Mouse (Mus musculus) gastrocnemius, adult 8-10 months (tissue): ENCODE measurements around the gene Cd55. TPM values are rescaled to one million over a fixed set of nuclear protein-coding genes. Genes with fewer than 3 reads are reported as not detected.
A peak's percentile ranks its signal among the peaks of the same experiment; 100 is the strongest.
"Not testable (repeated sequence)": the region's sequence is repeated elsewhere in the genome, so short reads cannot be mapped to it uniquely, and the experiment has no call there.

ENCODE experiments used
- DNase-seq, 2 experiments: peaks; one replicate each; pipeline ENCODE4 v3.0.0; 2022; ENCODE audit warnings: low spot score in 2 of 2
- total RNA-seq, 4 experiments: library from RNA; stranded (reverse); gene quantifications; 2 replicates each; pipeline ENCODE4 v1.2.4; 2022

The Cd55 gene
- total RNA-seq = 10 to 100 TPM; 55.0 to 66.3 (median 62.7) TPM

DNA sequence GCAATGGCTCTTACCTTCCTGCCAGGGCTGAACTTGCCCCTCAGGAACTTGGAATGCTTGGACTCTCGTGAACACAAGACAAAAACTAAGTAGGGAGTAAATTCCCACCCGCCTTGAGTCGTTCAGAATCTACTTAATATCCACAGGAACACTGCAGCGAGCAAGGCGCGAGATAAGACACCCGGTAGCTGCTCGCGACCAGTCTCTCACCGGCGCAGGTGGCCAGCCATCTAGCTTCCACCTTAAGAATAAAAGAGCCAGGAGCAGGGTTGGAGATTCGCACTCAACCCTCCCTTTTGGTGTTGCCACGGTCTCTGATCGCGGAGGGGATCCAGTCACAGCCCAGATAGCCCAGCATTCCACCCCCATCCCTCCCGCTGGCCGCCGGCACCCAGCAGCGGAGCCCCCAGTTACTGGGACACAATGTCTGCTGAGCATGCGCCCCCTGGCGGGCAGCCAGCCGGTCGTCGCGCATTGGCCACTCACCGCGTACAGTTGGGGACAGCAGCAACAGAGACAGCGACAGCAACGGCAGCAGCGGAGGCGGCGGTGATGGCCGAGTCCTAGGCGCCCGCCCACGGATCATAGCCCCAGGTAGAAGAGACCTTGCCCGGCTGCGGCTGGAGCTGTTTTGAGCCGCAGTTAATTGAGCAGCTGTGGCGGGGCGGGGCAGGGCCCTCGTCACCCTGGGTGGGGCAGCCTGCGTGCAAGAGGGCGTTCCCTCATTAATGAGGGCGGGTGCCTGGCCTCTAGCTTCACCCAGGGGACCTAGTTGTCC is at the start of gene Cd55:
Gene Cd55 (minus strand): TSS at position 661 of the 778 bp plus-strand sequence.
- DNase-seq = peak; percentile 85

GRCm38 (mm10) chr1:130511823-130512370 is 49.4 kb upstream of the Cd55 start:
- DNase-seq = no peak

DNA sequence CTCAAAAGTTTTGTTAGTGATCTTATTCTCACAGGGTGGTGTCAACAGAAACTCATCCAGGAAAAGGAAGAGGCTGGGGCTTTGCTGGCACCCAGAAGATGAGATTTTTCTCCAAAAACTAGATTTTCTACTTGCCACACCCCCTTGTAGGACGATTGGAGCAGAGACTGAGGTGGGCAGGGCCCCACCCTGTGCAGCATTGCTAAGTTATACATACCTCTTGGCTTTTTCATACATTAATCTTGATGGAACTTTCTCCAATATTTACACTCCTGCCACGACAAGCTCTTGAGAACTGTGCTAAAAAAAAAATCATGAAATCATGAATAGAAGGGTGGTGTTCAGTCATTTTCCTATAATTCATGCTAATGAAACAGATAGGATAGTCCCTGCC is 46.4 kb upstream of the Cd55 start:
- DNase-seq = no peak

- DNase-seq = no peak
Measured at GRCm38 (mm10) chr1:130508030-130508956, 45.7 kb upstream of the Cd55 start.

DNA sequence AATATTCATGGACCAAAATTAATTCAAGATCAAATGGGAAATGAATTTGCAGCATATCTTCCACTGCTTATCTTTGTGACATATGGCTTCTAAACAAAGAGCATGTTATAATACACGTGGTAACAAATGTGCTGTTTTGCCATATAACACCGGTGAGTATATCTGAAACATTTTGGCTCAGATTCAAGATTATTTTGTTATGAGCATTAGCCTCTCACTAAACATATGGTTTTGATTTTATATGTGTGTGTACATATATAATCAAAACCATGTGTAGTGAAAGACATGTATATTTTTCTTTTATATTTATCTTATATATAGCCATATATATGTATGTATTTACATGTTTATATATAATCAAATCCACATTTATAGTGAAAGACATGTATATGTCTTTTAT is 44.9 kb upstream of the Cd55 start:
- DNase-seq = no peak

- no peak for DNase-seq
Measured at GRCm38 (mm10) chr1:130499962-130500361, 37.4 kb upstream of the Cd55 start.

- no peak for DNase-seq
Measured at GRCm38 (mm10) chr1:130498331-130498730, 35.8 kb upstream of the Cd55 start.

DNA sequence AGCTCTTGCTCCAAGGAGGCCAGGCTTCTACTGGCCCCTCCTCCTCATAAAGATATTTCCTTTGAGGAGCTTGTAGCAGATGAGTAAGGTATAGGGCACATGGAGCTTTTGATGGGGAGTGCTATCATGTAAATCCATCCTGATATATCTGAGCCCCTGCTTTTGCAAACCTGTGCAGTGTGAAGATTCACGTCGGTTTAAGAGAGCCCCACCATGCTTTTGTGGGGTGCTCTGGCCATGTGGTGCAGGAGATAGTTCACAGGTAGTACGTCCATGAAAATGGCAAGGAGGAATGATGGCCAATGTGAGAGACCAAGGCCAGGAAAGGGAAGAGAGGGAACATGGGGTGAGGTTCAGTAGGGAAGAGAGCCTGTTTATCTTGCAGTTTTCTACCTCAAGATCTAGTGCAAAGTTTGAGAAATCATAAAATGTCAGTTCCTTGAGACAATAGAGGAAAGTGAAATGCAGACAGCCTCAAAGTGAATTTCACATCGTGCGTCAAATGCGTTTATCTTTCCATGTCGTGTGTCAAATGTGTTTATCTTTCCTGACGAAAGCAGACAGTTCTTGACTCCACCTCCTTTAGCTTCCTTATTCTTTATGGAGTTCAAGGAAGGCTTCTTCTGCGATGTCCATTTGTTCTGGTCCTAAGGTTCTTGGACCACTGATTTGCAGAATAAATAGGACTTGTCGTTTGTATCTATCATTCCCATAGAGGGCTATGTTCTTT is 24.4 kb upstream of the Cd55 start:
- no peak for DNase-seq

- DNase-seq = no peak
Measured at GRCm38 (mm10) chr1:130485828-130486620, 23.5 kb upstream of the Cd55 start.

DNA sequence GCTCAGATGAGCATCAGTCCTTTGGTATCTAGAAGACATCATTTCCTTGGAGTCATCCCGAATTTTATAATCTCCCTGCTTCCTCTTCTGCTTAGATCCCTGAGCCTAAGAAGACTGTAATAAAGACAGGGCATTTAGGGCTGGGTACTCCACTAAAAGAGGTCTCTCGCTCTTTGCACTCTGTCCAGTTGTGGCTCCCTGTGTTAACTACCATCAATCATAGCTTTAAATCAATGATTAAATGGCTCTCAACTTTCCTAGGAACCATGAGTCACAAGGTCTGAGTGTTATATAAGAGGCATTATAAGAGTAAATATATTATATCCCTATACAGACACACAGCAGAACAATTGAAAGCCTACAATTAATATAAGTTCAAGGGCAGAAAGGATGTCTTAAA is 22.8 kb upstream of the Cd55 start:
- DNase-seq = no peak

- DNase-seq = no peak
Measured at GRCm38 (mm10) chr1:130474936-130475335, 12.4 kb upstream of the Cd55 start.

GRCm38 (mm10) chr1:130474226-130474625 is 11.7 kb upstream of the Cd55 start:
- DNase-seq = no peak

DNA sequence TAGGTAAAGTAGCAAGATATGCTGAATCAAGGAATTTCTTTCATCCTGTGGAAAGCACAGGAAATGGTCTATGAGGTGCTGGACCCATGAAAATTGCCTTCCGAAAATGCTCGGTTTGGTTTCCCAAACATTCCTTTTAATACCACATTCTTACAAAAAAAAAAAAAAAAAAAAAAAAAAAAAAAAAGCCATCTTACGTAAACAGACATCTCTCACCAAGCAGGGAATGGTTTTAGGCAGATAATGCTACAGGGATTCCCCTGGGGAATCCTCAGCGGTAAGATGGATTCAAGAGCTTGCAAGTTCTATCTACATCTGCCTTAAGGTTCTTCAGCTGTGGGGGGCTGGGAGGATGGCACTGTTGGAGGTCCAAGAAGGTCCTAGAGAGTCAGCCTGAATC is 7.5 kb upstream of the Cd55 start:
- DNase-seq = no peak

DNA sequence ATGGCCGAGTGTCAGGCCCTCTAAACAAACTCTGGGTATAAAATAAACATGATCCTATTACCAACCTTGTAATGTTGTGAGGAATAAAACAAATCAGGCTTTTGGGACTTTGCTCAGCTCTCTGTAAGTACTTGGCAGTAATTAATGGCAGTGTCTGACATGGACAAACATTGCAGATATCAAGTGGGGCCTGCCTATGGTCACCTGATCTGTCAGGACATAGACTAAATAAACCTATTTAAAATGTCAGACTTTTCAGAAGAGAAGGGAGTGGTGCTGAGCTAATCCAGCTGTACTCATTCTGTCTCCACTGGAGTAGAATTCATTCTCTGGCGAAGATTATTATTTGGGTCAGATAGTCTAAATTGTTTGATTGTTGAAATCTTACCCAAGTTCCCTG is 4.9 kb upstream of the Cd55 start:
- DNase-seq = no peak

DNA sequence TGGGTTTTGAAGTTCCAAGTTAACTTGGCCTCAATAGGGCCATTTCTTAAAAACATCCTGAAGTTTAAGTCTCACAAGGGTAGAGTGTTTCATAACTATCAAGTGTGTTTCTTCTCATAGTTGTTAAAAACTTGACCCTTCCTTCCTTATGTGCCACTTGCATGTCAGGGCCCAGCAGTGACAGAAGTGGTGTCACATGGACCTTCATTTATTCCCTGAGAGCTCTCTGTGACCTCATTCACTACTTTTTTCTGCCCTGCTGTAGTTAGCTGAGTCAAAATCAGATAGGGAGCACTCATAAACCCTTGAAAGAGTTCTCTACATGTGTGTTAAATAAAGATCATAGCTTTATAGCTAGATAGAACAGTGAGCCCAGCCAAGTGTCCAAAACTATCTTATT is 1.6 kb upstream of the Cd55 start:
- no peak for DNase-seq

DNA sequence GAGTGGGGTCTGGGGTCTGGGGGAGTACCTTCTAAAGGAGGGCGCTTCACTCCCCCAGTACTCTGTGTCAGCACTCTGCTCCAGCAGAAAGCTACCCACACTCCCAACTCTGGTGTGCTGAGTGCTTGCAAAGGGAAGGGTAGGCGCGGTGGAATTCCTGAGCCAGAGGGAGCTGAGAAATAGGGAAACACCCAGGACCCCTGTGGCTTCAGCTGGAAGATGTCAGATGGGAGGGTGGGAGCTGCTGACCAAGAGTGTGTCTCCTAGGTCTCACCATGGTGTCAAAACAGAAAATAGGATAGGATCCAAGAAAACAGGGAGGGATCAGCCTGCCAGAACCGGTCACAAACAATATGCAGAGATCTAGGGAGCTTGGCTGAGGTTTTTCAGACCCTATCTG is 323 bp upstream of the Cd55 start:
- no peak for DNase-seq

GRCm38 (mm10) chr1:130455111-130455510 is 7.4 kb downstream of the Cd55 start:
- DNase-seq = no peak

DNA sequence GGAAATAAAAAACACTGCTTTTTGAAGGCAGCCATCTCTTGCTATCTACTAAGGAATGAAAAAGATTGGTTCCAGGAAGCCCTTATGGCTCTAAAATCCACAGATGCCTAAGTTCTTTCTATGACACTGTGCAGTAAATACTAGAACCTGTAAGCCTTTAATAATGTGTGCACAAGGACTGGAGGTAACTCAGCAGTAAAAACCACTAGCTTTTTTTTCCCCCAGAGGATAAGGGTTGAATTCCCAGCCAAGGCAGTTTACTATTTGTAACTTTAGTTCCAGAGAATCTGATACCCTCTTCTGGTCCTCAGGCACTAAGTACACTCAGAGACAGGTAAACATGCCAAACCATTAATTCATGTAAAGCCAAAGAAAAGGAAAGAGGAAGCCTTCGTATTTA is 19.6 kb downstream of the Cd55 start:
- not testable (repeated sequence) for DNase-seq

DNA sequence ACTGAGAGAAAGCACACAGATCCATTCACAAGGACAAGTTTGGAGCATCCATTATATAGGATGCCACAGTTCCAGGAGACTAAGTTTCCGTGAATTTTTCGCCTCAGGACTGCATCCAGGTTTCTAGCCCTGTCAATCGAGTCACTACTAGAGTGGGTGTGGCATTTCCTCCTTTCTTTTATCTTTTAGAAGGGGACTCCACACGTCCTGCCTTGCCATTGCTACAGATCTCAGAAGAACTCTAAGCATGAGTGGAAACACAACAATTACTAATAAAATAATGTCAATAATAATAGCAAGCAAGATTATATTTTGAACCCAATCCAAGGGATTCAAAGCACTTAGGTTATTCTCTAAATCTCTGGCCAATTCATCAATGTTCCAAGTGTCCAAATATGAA is 31.6 kb downstream of the Cd55 start:
- DNase-seq = no peak

GRCm38 (mm10) chr1:130428667-130429066 is 33.9 kb downstream of the Cd55 start:
- DNase-seq = not testable (repeated sequence)
